Mouse (Mus musculus) gastrocnemius, postnatal 36 days (tissue): ENCODE data around the gene Rmi2. TPM values are rescaled to one million over a fixed set of nuclear protein-coding genes. Genes with fewer than 3 reads are reported as not detected.

ENCODE experiments used
- DNase-seq, 2 experiments: peaks; one replicate each; pipeline ENCODE4 v3.0.0; 2022
- intact Hi-C: fragments of 180-260 bp; cut with DNase I; formaldehyde crosslinking; loops from one replicate; pipeline ENCODE4 v1.15.1; 2025
- total RNA-seq, 2 experiments: library from RNA; stranded (reverse); gene quantifications; 2 replicates each; pipeline ENCODE4 v1.2.3; 2021

Gene Rmi2
- total RNA-seq, 2 experiments from 2014 or later, result 2.5 to 2.7 TPM

- intact Hi-C loops, result no loop called here
- no peak for DNase-seq
These were observed 70.8 kb downstream of the Rmi2 start for GRCm38 (mm10) chr16:10905661-10906113.

GRCm38 (mm10) chr16:10910541-10910940, 75.7 kb downstream of the Rmi2 start:
- no peak for DNase-seq
- intact Hi-C loops, result no loop called here

- intact Hi-C loops, result no loop called here
- no peak for DNase-seq
These were observed 76.2 kb downstream of the Rmi2 start for GRCm38 (mm10) chr16:10911061-10911460.

GRCm38 (mm10) chr16:10915066-10915465, 80.2 kb downstream of the Rmi2 start:
- no peak for DNase-seq
- intact Hi-C loops, result no loop called here

- intact Hi-C loops, result no loop called here
- no peak for DNase-seq
These were observed 81.4 kb downstream of the Rmi2 start for GRCm38 (mm10) chr16:10916271-10916670.

GRCm38 (mm10) chr16:10919856-10920255, 85.0 kb downstream of the Rmi2 start:
- DNase-seq, result no peak
- intact Hi-C loops, result no loop called here

GRCm38 (mm10) chr16:10923561-10923960, 88.7 kb downstream of the Rmi2 start:
- no peak for DNase-seq
- intact Hi-C loops, result no loop called here

GRCm38 (mm10) chr16:10925591-10926180, 90.8 kb downstream of the Rmi2 start:
- no peak for DNase-seq
- intact Hi-C loops, result no loop called here

GRCm38 (mm10) chr16:10927026-10927425, 92.2 kb downstream of the Rmi2 start:
- intact Hi-C loops, result no loop called here
- DNase-seq, result no peak

GRCm38 (mm10) chr16:10933372-10933771, 98.5 kb downstream of the Rmi2 start:
- intact Hi-C loops, result no loop called here
- no peak for DNase-seq

GRCm38 (mm10) chr16:10934047-10934446, 99.2 kb downstream of the Rmi2 start:
- DNase-seq, result no peak
- intact Hi-C loops, result no loop called here

- no peak for DNase-seq
- intact Hi-C loops, result loop anchor here (5.0 kb wide), 1 partner anchor 40 kb away; no protein-coding TSS in a partner anchor
These were observed 102.0 kb downstream of the Rmi2 start for GRCm38 (mm10) chr16:10936700-10937319.

- intact Hi-C loops, result loop anchor here (5.0 kb wide), 1 partner anchor 40 kb away; no protein-coding TSS in a partner anchor
- DNase-seq, result no peak
These were observed 102.6 kb downstream of the Rmi2 start for GRCm38 (mm10) chr16:10937497-10937896.

- intact Hi-C loops, result loop anchor here (5.0 kb wide), 1 partner anchor 43 kb away; no protein-coding TSS in a partner anchor
- DNase-seq, result no peak
These were observed 105.1 kb downstream of the Rmi2 start for GRCm38 (mm10) chr16:10939932-10940331.

- intact Hi-C loops, result no loop called here
- DNase-seq, result no peak
These were observed 105.8 kb downstream of the Rmi2 start for GRCm38 (mm10) chr16:10940661-10941060.

Other genes starting within 250 kb of the Rmi2 start
- gene Socs1, start 49.5 kb upstream of the Rmi2 start, total RNA-seq, result under 1 TPM; 0.51 to 0.52 TPM
- under 1 TPM in 1 of 2 experiments, not detected in 1; 0.52 TPM for gene Tnp2, start 46.4 kb upstream of the Rmi2 start, total RNA-seq
- not detected for gene Prm3, start 44.1 kb upstream of the Rmi2 start, total RNA-seq
- not detected for gene Prm2, start 38.9 kb upstream of the Rmi2 start, total RNA-seq
- not detected for gene Prm1, start 29.2 kb upstream of the Rmi2 start, total RNA-seq
- gene Gm11172, start 22.1 kb upstream of the Rmi2 start, total RNA-seq, result not detected
- gene Snn, start 225.9 kb downstream of the Rmi2 start, total RNA-seq, result 1 to 10 TPM; 3.1 to 3.7 TPM
- gene Litaf, start 231.1 kb downstream of the Rmi2 start, total RNA-seq, result 1 to 10 TPM; 7.4 to 8.8 TPM